Mouse (Mus musculus): ENCODE measurements around the gene Usp25. TPM values are rescaled to one million over a fixed set of nuclear protein-coding genes. Genes with fewer than 3 reads are reported as not detected.

The Usp25 gene
- polyA plus RNA-seq, 1 experiment from 2014 or later: 20.1 TPM

- WGBS: 58% methylated on average over 4 of the region's 4 CpGs
- Histone ChIP-seq H3K27me3 (ENCODE audit: insufficient read depth, low read length) (no peaks in the 10 kb centered on the region), H3K4me2 (replicated peaks; ENCODE audit: low read depth, low read length) (peak overlapping the region; percentile 81), H3K4me3 (ENCODE audit: low read length) (peak overlapping the region; percentile 79), H3K27ac (ENCODE audit: low read length) (no peak overlapping the region), H3K36me3 (ENCODE audit: insufficient read depth, low read length) (no peaks in the 10 kb centered on the region), H3K4me1 (ENCODE audit: insufficient read depth, low read length) (peaks cover 31% of the 10 kb centered on the region), H3K9me3 (ENCODE audit: low read length) (no peaks in the 10 kb centered on the region), H3K9ac (replicated peaks; ENCODE audit: low read length) (no peak overlapping the region)
- ATAC-seq (ENCODE audit: low FRiP score, low TSS enrichment): no peak
These were observed 2.2 kb downstream of the Usp25 start for GRCm38 (mm10) chr16:77015380-77016346.

GRCm38 (mm10) chr16:77017931-77018330, 4.4 kb downstream of the Usp25 start:
- Histone ChIP-seq H3K36me3 (ENCODE audit: insufficient read depth, low read length) (no peaks in the 10 kb centered on the region), H3K4me3 (ENCODE audit: low read length) (no peak overlapping the region), H3K27ac (ENCODE audit: low read length) (no peak overlapping the region), H3K27me3 (ENCODE audit: insufficient read depth, low read length) (no peaks in the 10 kb centered on the region), H3K4me2 (replicated peaks; ENCODE audit: low read depth, low read length) (no peak overlapping the region), H3K9me3 (ENCODE audit: low read length) (no peaks in the 10 kb centered on the region), H3K9ac (replicated peaks; ENCODE audit: low read length) (no peak overlapping the region), H3K4me1 (ENCODE audit: insufficient read depth, low read length) (peaks cover 31% of the 10 kb centered on the region)
- no peak for ATAC-seq (ENCODE audit: low FRiP score, low TSS enrichment)
- 60% methylated on average over 7 of the region's 7 CpGs for WGBS

GRCm38 (mm10) chr16:77020190-77020589, 6.7 kb downstream of the Usp25 start:
- Histone ChIP-seq H3K27ac (ENCODE audit: low read length) (no peak overlapping the region), H3K27me3 (ENCODE audit: insufficient read depth, low read length) (no peaks in the 10 kb centered on the region), H3K9ac (replicated peaks; ENCODE audit: low read length) (no peak overlapping the region), H3K4me2 (replicated peaks; ENCODE audit: low read depth, low read length) (no peak overlapping the region), H3K4me1 (ENCODE audit: insufficient read depth, low read length) (peaks cover 24% of the 10 kb centered on the region), H3K36me3 (ENCODE audit: insufficient read depth, low read length) (peaks cover 12% of the 10 kb centered on the region), H3K9me3 (ENCODE audit: low read length) (peaks cover 11% of the 10 kb centered on the region), H3K4me3 (ENCODE audit: low read length) (no peak overlapping the region)
- ATAC-seq (ENCODE audit: low FRiP score, low TSS enrichment): peak; percentile 53; the same call in 1 of the 2 replicates
- WGBS: 73% methylated on average over 3 of the region's 3 CpGs

GRCm38 (mm10) chr16:77023627-77024379, 10.3 kb downstream of the Usp25 start:
- Histone ChIP-seq H3K9ac (replicated peaks; ENCODE audit: low read length) (no peak overlapping the region), H3K4me2 (replicated peaks; ENCODE audit: low read depth, low read length) (no peak overlapping the region), H3K36me3 (ENCODE audit: insufficient read depth, low read length) (peaks cover 20% of the 10 kb centered on the region), H3K4me3 (ENCODE audit: low read length) (no peak overlapping the region), H3K27me3 (ENCODE audit: insufficient read depth, low read length) (no peaks in the 10 kb centered on the region), H3K9me3 (ENCODE audit: low read length) (peaks cover 19% of the 10 kb centered on the region), H3K27ac (ENCODE audit: low read length) (no peak overlapping the region), H3K4me1 (ENCODE audit: insufficient read depth, low read length) (peaks cover 28% of the 10 kb centered on the region)
- ATAC-seq (ENCODE audit: low FRiP score, low TSS enrichment): no peak
- WGBS: 90% methylated on average over 7 of the region's 7 CpGs

GRCm38 (mm10) chr16:77026099-77026498, 12.6 kb downstream of the Usp25 start:
- 93% methylated on average over 4 of the region's 4 CpGs for WGBS
- H3K4me3 ChIP-seq (ENCODE audit: low read length): no peak overlapping the region
- peaks cover 19% of the 10 kb centered on the region for H3K9me3 ChIP-seq (ENCODE audit: low read length)
- no peak overlapping the region for H3K9ac ChIP-seq (replicated peaks; ENCODE audit: low read length)
- no peak for ATAC-seq (ENCODE audit: low FRiP score, low TSS enrichment)
- H3K27me3 ChIP-seq (ENCODE audit: insufficient read depth, low read length): no peaks in the 10 kb centered on the region
- H3K4me2 ChIP-seq (replicated peaks; ENCODE audit: low read depth, low read length): no peak overlapping the region
- peaks cover 20% of the 10 kb centered on the region for H3K36me3 ChIP-seq (ENCODE audit: insufficient read depth, low read length)
- peaks cover 33% of the 10 kb centered on the region for H3K4me1 ChIP-seq (ENCODE audit: insufficient read depth, low read length)
- no peak overlapping the region for H3K27ac ChIP-seq (ENCODE audit: low read length)

GRCm38 (mm10) chr16:77026933-77027332, 13.4 kb downstream of the Usp25 start:
- peaks cover 19% of the 10 kb centered on the region for H3K9me3 ChIP-seq (ENCODE audit: low read length)
- no peak overlapping the region for H3K4me3 ChIP-seq (ENCODE audit: low read length)
- no peak overlapping the region for H3K4me2 ChIP-seq (replicated peaks; ENCODE audit: low read depth, low read length)
- no peak overlapping the region for H3K27ac ChIP-seq (ENCODE audit: low read length)
- H3K27me3 ChIP-seq (ENCODE audit: insufficient read depth, low read length): no peaks in the 10 kb centered on the region
- peaks cover 33% of the 10 kb centered on the region for H3K4me1 ChIP-seq (ENCODE audit: insufficient read depth, low read length)
- WGBS: 91% methylated on average over 6 of the region's 6 CpGs
- peaks cover 20% of the 10 kb centered on the region for H3K36me3 ChIP-seq (ENCODE audit: insufficient read depth, low read length)
- no peak for ATAC-seq (ENCODE audit: low FRiP score, low TSS enrichment)
- H3K9ac ChIP-seq (replicated peaks; ENCODE audit: low read length): no peak overlapping the region

GRCm38 (mm10) chr16:77027976-77028686, 14.6 kb downstream of the Usp25 start:
- H3K4me2 ChIP-seq (replicated peaks; ENCODE audit: low read depth, low read length): peak overlapping the region; percentile 12; the same call in 1 of the 2 replicates
- WGBS: 61% methylated on average over 14 of the region's 14 CpGs
- ATAC-seq (ENCODE audit: low FRiP score, low TSS enrichment): peak; percentile 55; the same call in 1 of the 2 replicates

GRCm38 (mm10) chr16:77028687-77029417, 15.3 kb downstream of the Usp25 start:
- Histone ChIP-seq H3K9me3 (ENCODE audit: low read length) (peaks cover 19% of the 10 kb centered on the region), H3K4me1 (ENCODE audit: insufficient read depth, low read length) (peaks cover 33% of the 10 kb centered on the region), H3K36me3 (ENCODE audit: insufficient read depth, low read length) (peaks cover 20% of the 10 kb centered on the region), H3K27me3 (ENCODE audit: insufficient read depth, low read length) (no peaks in the 10 kb centered on the region), H3K9ac (replicated peaks; ENCODE audit: low read length) (peak overlapping the region; percentile 26), H3K4me3 (ENCODE audit: low read length) (no peak overlapping the region), H3K27ac (ENCODE audit: low read length) (peak overlapping the region; percentile 50; the same call in 1 of the 2 replicates), H3K4me2 (replicated peaks; ENCODE audit: low read depth, low read length) (peak overlapping the region; percentile 12; the same call in 1 of the 2 replicates)
- peak; percentile 63; the same call in 1 of the 2 replicates for ATAC-seq (ENCODE audit: low FRiP score, low TSS enrichment)
- 54% methylated on average over 10 of the region's 10 CpGs for WGBS

More at GRCm38 (mm10) chr16:77027976-77028686, 14.6 kb downstream of the Usp25 start:
- Histone ChIP-seq H3K27ac (ENCODE audit: low read length) (peak overlapping the region; percentile 50; the same call in 1 of the 2 replicates), H3K9me3 (ENCODE audit: low read length) (peaks cover 19% of the 10 kb centered on the region), H3K36me3 (ENCODE audit: insufficient read depth, low read length) (peaks cover 20% of the 10 kb centered on the region), H3K27me3 (ENCODE audit: insufficient read depth, low read length) (no peaks in the 10 kb centered on the region), H3K4me3 (ENCODE audit: low read length) (no peak overlapping the region), H3K4me1 (ENCODE audit: insufficient read depth, low read length) (peaks cover 33% of the 10 kb centered on the region), H3K9ac (replicated peaks; ENCODE audit: low read length) (peak overlapping the region; percentile 26)

GRCm38 (mm10) chr16:77030435-77030834, 16.9 kb downstream of the Usp25 start:
- no peaks in the 10 kb centered on the region for H3K27me3 ChIP-seq (ENCODE audit: insufficient read depth, low read length)
- no peak overlapping the region for H3K4me2 ChIP-seq (replicated peaks; ENCODE audit: low read depth, low read length)
- peaks cover 33% of the 10 kb centered on the region for H3K4me1 ChIP-seq (ENCODE audit: insufficient read depth, low read length)
- H3K9me3 ChIP-seq (ENCODE audit: low read length): 0 out of 2 replicates have a peak, but pooled peaks cover 6% of the 10 kb centered on the region
- 60% methylated on average over 2 of the region's 2 CpGs for WGBS
- peaks cover 8% of the 10 kb centered on the region for H3K36me3 ChIP-seq (ENCODE audit: insufficient read depth, low read length)
- H3K4me3 ChIP-seq (ENCODE audit: low read length): no peak overlapping the region
- no peak overlapping the region for H3K27ac ChIP-seq (ENCODE audit: low read length)
- ATAC-seq (ENCODE audit: low FRiP score, low TSS enrichment): no peak
- no peak overlapping the region for H3K9ac ChIP-seq (replicated peaks; ENCODE audit: low read length)

Data from kidney, embryonic 16.5 days (tissue).